Mouse (Mus musculus): ENCODE measurements around the gene Lrrc75b.
"Not testable (repeated sequence)": the region's sequence is repeated elsewhere in the genome, so short reads cannot be mapped to it uniquely, and the experiment has no call there.

Gene Lrrc75b

GRCm38 (mm10) chr10:75530322-75530721 is 29.8 kb downstream of the Lrrc75b start:
- no peak for DNase-seq

DNA sequence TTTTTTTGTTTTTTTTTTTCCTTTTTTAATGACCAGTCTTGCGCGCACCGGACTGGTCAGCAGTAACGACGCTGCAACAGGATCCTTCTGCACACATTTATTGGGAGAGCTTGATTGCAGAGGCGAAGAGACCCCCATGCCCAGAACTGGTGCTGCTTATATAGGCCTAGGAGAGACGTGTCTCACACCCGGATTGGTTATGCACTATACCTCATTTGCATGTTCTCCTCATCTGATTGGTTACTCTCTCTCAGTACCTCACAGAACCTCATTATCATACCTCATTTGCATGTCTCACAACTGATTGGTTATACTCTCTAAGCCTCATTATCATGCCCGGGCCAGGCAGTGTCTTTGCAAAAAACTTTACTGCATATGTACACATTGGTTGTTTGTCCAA is 34.7 kb downstream of the Lrrc75b start:
- DNase-seq: not testable (repeated sequence)

DNA sequence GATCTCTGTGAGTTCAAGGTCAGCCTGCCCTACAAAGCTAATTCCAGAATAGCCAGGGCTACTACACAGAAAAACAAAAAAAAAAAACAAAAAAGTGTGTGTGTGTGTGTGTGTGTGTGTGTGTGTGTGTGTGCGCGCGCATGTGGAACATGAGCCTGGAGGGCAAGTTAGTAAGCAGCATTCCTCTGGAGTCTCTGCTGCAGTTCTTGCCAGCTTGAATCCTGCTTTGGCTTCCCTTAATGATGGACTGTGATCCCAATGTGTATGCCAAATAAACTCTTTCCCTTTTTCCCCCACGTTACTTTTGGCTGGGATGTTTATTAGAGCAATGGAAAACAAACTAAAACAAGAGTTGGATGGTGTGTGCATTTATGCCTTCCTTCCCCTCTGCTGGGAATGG is 38.5 kb downstream of the Lrrc75b start:
- no peak for DNase-seq

DNA sequence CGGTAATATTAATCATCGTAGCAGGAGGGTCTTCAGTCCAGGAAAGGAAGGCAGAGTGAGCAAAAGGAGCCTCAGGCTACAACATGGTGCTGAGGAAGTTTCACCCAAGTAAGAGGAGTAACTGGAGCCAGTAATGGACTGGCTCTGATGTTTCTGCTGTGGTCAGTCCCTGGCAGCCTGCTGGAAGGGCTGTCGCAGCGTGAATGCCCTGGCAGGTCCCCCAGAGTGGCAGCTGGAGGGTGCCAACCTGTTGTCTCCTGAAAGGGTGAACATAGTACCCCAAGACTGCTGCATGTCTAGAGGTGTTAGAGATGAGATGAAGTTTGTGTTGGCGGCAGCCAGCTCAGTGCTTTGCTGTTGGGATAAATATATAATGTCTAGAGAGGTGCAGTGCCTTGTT is 39.5 kb downstream of the Lrrc75b start:
- DNase-seq: no peak

GRCm38 (mm10) chr10:75517758-75518143 is 42.4 kb downstream of the Lrrc75b start, which contains the start of gene Gucd1:
TSS of gene Gucd1 (minus strand) at chr10:75517972.
- peak; percentile 97 for DNase-seq

DNA sequence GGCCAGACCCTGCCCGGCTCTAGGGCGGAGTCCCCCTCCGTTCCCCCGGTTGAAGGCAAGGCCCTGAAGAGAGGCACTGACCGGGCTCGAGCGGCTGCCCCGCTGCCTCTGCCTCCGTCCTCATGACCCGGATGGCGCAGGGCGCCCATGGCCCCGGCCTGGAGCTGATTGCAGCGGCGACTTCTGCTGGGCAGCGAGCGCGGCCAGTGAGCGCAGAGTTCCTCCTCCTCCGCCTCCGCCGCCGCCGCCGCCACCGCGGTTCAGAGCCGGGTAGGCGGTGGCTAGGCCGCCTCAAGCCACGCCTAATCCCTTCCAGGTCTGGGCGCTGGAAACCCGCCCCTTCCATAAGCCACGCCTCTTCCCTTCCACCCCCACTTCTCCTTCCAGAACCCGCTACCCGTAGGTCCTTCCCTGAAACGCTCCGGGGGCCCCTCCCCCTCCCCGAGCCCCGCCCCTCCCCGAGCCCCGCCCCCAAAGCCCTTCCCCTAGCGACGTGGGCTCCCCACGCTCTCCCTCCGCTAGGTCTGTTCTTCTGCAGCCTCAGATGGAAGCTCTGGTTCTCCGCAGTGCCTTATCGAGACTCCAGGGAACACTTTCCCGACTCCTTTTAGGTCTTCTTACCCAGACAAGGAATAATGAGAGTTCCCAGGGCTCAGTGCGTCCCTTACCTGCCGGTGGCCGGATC is 42.9 kb downstream of the Lrrc75b start, which contains the start of gene Snrpd3:
Snrpd3 (plus strand) TSS at position 479 of the 685 bp plus-strand sequence.
- DNase-seq: peak; percentile 93

GRCm38 (mm10) chr10:75516724-75517072 is 43.4 kb downstream of the Lrrc75b start:
- no peak for DNase-seq

DNA sequence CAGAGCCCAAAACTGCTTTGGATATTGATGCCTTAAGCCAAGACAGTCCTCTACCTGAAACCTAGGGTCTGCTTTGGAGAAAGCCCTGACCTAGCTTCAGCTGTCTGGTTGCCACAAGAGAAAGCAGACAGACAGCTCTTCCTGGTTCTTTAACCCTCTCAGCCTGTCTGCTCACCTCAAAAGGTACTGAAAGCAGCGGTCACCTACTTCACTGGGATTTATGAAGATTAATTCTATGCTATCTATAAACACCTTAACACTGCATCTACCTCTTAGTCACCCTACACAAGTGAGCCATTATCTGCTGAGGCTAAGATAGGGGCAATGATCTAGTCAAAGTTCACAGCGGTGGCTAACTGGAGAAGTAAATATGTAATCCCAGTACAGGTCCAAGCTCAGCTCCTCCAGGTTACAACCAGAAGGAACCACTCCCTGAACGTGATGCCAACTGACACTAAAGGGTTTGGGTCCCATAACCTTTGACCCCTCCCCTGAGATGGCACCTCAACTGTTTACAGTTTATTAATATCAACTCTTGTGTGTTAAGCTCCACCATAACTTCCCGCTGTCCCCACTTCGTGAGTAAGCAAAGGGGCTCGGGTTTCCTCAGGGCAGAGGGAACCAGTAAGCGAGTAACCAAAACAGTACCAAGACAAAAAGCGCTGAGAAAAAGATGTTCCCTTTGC is 43.9 kb downstream of the Lrrc75b start:
- DNase-seq: peak; percentile 27

DNA sequence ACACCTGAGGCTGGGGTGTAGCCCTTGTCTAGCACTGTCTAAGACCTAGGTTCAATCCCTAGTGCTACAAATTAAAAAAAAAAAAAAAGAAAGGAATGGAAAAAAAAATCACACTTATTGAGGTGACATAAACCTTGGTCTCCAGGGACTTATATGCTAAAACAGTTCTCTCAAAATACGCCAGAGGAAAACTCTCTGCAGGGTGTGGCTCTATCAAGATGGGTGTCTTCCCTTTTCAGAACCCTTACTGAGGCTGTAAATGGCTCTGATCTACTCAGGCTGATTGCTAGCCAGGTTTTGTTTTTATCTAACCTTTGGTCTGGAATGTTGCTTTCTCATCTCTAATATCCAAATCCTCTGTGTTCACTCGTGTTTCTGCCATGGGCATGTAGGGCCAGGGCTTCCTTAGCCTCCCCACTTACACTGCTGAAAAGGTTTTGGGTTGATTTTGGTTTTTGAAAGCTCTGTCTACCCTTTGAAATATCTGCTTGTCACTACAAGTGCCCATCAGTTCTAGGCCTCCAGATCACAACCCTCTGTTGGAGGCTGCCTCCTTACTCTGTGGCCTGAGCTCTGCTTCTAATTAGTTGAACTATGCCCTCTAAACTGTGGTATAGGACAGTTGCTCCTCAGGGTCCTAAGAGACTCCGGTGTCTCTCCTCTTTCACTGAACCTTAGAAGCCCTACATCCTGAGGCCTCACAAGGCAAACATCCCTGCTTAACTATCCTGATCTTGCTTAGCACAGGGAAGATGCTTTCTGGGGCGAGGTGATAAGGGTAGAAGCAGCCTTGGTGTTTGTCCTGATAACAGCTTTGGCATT is 44.7 kb downstream of the Lrrc75b start:
- no peak for DNase-seq

- DNase-seq: no peak
Observed at GRCm38 (mm10) chr10:75514361-75514760, 45.8 kb downstream of the Lrrc75b start.

GRCm38 (mm10) chr10:75513306-75514067 is 46.6 kb downstream of the Lrrc75b start:
- DNase-seq: no peak

GRCm38 (mm10) chr10:75512796-75513195 is 47.3 kb downstream of the Lrrc75b start:
- DNase-seq: no peak

- DNase-seq: no peak
Observed at GRCm38 (mm10) chr10:75511897-75512296, 48.2 kb downstream of the Lrrc75b start.

DNA sequence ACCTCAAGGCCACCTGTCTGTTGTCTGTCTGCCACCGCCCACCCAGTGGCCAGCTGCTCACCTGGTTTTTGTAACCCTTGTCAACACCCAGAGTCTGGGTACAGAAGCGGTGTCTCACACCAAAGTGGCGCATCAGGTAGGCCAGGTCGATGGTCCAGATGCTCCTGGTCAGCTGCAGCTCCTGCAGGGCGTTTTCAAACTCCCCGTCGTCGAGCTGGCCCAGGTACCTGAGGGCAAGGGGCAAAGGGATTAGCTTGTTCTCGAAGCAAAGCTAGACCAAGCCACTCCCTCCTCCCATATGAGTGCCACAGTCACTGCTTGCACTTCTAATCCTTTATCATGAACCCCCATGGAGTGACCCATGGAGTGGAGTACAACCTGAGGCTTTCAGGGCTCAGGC is 49.1 kb downstream of the Lrrc75b start:
- DNase-seq: no peak

GRCm38 (mm10) chr10:75510446-75510845 is 49.7 kb downstream of the Lrrc75b start:
- no peak for DNase-seq

DNA sequence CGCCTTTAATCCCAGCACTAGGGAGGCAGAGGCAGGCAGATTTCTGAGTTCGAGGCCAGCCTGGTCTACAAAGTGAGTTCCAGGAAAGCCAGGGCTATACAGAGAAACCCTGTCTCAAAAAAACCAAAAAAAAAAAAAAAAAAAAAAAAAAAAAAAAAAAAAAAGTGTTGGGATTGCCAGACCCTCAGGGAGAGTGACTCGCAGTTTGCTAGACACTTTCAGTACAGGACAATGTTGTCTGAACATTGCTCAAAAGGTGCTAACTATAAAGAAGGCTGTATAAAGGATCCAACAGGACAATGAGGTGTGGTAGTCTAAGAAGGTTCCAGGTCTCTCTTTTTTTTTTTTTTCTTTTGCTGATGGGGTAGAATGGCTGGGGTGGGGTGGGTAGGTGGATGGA is 54.2 kb downstream of the Lrrc75b start:
- not testable (repeated sequence) for DNase-seq

DNA sequence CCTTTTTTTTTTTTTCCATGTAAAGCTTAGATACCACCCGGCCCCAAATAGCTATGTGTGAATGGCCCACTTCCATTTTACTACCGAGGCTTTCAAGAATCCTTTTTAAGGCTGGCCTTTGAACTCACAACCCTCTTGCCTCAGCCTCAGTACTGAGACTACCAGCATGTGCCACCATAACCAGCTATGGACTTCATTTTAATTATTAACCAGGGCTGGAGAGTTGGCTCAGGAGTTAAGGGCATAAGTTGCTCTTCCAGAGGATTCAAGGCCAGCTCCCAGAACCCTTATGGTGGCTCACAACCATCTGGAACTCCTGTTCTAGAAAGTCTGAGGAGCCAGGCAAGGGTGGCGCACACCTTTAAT is 55.0 kb downstream of the Lrrc75b start:
- DNase-seq: no peak

DNA sequence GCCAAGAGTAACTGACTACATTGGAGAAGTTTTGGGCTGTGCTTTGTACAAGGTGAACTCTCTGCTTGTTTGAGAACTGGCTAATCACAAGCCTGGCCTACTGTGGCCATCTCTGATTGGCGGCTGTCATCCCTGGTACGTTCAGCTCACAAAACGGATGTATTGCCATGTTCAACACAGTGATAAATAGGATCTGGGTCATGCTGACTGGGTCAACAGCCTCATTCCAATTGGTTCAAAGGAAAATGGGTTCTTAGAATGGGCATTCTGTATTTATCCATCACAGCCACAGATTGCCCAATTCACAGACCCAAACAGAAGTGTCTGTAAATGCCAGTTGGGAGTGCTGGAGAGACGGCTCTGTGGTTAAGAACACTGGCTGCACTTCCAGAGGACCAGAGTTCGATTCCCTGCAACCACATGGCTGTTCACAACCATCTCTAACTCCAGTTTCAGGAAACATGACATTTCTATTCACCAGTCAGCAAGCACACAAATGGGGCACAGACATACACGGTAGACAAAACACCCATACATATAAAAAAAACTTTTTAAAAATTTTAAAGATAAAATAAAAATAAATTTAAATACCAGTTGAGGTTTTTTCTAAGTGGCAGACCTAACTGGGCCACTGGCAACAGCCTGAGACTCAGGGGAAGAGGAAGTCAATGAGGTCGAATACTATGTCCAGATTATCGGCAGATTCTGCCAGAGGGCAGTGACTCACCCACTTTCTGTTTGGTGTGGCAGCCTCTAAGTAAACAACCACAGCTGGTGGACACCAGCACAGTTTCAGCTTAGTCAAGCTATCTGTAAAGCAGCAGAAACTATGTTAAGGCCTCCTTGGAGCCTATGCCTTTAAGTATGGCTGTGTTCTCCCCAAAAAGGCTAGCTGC is 55.6 kb downstream of the Lrrc75b start:
- DNase-seq: no peak

DNA sequence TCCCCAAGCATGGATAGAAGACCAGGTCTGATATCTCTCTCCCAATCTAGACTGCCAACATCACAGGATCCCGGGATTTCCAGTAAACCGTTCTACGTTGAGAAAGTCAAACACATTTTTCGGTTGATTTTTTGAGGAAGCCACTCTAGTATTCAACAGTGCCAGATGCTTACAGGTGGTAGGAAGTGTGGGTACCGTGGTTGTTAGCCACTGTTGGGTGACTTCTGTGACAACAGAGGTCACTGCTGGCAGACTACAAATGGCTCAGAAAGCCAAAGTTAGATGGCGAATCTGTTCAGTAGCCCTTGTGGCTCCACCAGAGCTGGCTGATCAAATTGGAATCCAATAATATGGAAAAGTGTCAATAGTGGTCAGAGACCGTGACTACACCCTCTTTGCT is 56.4 kb downstream of the Lrrc75b start:
- no peak for DNase-seq

GRCm38 (mm10) chr10:75501641-75502040 is 58.5 kb downstream of the Lrrc75b start:
- no peak for DNase-seq

DNA sequence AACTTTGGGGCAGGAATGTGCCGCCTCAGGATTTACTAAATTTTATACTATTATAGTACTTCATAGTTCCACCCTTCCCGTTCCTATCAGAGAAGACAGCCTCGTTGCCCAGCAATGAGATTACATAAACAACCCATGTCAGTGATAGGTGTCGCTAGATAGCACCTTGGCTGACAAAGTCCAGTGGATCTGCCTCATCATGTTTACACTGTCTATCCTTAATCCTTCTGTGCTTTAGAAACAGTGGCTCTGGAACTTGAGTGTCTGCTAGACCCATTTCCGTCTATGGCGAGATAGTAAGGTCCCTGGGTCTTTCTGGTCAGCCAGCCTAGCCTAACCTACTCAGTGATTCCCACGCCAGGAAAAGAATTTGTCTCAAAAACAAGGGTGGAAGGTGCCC is 59.8 kb downstream of the Lrrc75b start:
- no peak for DNase-seq
